Mouse (Mus musculus) erythroblast, embryonic 14.5 days (primary cell): ENCODE data around the gene Oprm1. TPM values are rescaled to one million over a fixed set of nuclear protein-coding genes. Genes with fewer than 3 reads are reported as not detected.

Experiments used
- H3K27me3 ChIP-seq: 2 replicates; pipeline ENCODE4 v1.6.1; 2012; ENCODE audit warnings: inconsistent platforms; ENCODE audit not compliant: control insufficient read depth
- H3K36me3 ChIP-seq: 2 replicates; pipeline ENCODE4 v1.6.1; 2012; ENCODE audit warnings: mild to moderate bottlenecking, inconsistent platforms; ENCODE audit not compliant: control insufficient read depth
- H3K4me1 ChIP-seq: 2 replicates; pipeline ENCODE4 v1.6.1; 2012; ENCODE audit warnings: inconsistent platforms; ENCODE audit not compliant: control insufficient read depth
- H3K4me3 ChIP-seq: replicated peaks from 2 replicates; pipeline ENCODE3; 2012; ENCODE audit warnings: moderate library complexity, mild to moderate bottlenecking, inconsistent platforms
- H3K9me3 ChIP-seq: 2 replicates; pipeline ENCODE4 v1.6.1; 2012; ENCODE audit warnings: low read length, inconsistent platforms, mixed read lengths; ENCODE audit not compliant: control insufficient read depth
- GATA1 ChIP-seq: IDR thresholded peaks from 2 replicates; pipeline ENCODE4 v1.6.1; 2012; ENCODE audit warnings: low read length, inconsistent platforms, mixed read lengths
- TAL1 ChIP-seq: IDR thresholded peaks from 3 replicates; pipeline ENCODE4 v1.6.1; 2012; ENCODE audit warnings: low read length, inconsistent platforms, mixed read lengths
- polyA plus RNA-seq: library from polyadenylated mRNA; stranded (reverse); fragments of >175 nt; gene quantifications from 2 replicates; pipeline ENCODE4 v1.2.3, GENCODE M21; 2012

The Oprm1 gene
- polyA plus RNA-seq, 1 experiment: not detected

DNA sequence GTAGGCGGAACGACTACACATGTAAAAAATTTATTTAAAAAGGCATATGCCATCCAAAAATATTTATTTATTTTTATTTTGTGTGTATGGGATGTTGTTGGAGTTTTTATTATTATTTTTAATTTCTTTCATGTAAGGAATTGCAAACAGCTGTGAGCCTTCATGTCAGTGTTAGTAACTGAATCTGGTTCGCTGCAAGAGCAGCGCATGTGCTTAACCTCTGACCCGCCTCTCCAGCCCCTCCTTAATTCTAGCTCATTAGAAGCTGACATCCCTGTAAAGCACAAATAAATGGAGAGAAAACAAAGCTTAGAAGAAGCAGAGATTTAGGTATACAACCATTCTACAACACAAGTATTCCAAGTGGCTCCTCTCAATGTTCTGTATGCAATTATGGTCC is 285.6 kb downstream of the Oprm1 start:
- Histone ChIP-seq H3K4me1 (no peaks in the 10 kb centered on the region), H3K4me3 (no peak overlapping the region), H3K36me3 (no peaks in the 10 kb centered on the region), H3K9me3 (no peaks in the 10 kb centered on the region), H3K27me3 (no peaks in the 10 kb centered on the region)
- TF ChIP-seq TAL1 (no peak), GATA1 (no peak)

DNA sequence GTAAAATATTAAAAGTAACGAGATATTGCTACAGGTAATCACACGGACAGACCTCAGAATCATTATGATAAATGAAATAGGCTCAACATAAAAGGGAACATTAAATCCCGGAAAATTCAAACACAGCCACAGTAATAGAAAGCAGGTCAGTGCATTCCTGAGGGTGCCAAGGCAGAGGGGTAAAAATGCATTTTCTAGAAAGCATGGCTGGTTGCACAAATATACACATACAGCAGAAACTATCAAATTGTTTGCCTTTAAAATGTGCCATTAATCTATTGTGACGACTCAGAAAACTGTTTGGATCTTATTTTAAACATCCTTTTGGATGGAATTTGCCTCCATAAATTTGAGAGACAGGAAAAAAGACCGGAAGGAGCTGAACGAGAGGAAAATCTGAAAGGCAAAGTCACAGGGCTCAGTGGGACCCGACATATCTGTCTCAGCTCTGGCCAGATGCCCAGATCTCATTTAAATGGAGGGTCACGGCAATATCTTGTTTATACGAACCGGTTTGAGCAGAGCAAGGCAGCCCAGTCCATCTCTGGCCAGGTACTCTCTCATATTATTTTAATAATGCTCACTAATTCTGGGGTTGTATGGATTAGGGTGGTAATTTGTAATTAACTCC is 289.1 kb downstream of the Oprm1 start:
- Histone ChIP-seq H3K36me3 (no peaks in the 10 kb centered on the region), H3K27me3 (no peaks in the 10 kb centered on the region), H3K4me3 (no peak overlapping the region), H3K4me1 (no peaks in the 10 kb centered on the region), H3K9me3 (no peaks in the 10 kb centered on the region)
- TF ChIP-seq GATA1: no peak
- no peak for TF ChIP-seq TAL1

DNA sequence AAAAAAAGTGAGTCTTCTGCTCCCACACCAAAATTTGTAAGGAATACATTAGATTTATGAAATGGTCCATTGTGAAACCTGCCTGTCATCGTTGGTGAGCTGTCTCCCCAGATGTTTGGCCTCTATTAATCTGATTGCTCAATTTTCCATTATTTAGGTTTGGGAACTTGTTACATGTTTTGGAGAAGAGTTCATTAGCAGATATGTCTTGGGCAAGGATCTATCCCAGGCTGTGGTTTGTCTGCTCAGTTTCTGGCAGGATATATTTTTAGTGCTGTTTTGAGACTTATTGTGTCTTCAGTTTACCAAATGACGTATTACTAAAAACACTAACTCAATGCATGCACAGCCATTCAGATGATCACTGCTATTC is 289.6 kb downstream of the Oprm1 start:
- Histone ChIP-seq H3K4me3 (no peak overlapping the region), H3K4me1 (no peaks in the 10 kb centered on the region), H3K9me3 (no peaks in the 10 kb centered on the region), H3K27me3 (no peaks in the 10 kb centered on the region), H3K36me3 (no peaks in the 10 kb centered on the region)
- no peak for TF ChIP-seq GATA1
- no peak for TF ChIP-seq TAL1

- no peaks in the 10 kb centered on the region for H3K27me3 ChIP-seq
- H3K9me3 ChIP-seq: no peaks in the 10 kb centered on the region
- H3K4me1 ChIP-seq: no peaks in the 10 kb centered on the region
- H3K4me3 ChIP-seq: no peak overlapping the region
- H3K36me3 ChIP-seq: no peaks in the 10 kb centered on the region
- no peak for TF ChIP-seq TAL1
- TF ChIP-seq GATA1: no peak
These were observed 291.6 kb downstream of the Oprm1 start for GRCm38 (mm10) chr10:7049901-7050300.

- H3K9me3 ChIP-seq: no peaks in the 10 kb centered on the region
- no peaks in the 10 kb centered on the region for H3K27me3 ChIP-seq
- no peak within 1 kb of the TSS for H3K4me3 ChIP-seq
- no peaks in the 10 kb centered on the region for H3K4me1 ChIP-seq
- no peaks in the 10 kb centered on the region for H3K36me3 ChIP-seq
- TF ChIP-seq TAL1 (no peak), GATA1 (no peak)
These were observed 294.2 kb downstream of the Oprm1 start, which contains the start of gene Ipcef1 for GRCm38 (mm10) chr10:7052315-7053017. Gene Ipcef1, minus strand, starts transcription at chr10:7052478.

DNA sequence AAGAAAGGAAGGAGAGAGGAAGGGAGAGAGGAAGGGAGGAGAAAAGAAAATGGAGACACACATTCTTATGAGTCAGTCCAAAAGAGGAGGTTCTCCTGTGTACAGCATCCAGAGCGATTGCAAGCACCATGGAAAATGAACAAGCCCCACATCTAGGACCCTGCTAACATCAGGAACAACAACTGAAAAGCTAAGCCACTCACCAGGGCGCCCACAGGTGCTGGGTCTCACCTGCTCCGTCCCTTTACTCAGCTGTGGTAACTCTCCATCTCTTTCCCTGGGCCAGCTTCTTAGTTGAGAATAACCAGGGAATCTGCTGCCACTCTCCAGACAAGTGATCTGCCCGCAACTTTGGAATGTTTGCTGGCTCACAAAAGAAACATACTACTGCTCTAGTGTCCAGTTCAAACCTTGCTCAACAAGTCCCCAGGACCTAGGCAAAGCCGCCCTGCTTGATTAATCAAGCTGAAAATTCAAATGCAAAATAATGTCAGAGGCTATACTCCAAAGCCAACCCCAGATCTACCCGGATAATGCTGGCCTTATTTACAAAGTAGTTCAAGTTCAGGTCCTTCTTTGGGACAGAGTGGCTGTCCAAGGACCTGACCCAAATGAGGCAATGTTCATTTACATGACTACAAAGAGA is 296.4 kb downstream of the Oprm1 start:
- TF ChIP-seq TAL1: no peak
- no peak for TF ChIP-seq GATA1
- Histone ChIP-seq H3K9me3 (no peaks in the 10 kb centered on the region), H3K27me3 (no peaks in the 10 kb centered on the region), H3K4me1 (no peaks in the 10 kb centered on the region), H3K36me3 (no peaks in the 10 kb centered on the region), H3K4me3 (no peak overlapping the region)

DNA sequence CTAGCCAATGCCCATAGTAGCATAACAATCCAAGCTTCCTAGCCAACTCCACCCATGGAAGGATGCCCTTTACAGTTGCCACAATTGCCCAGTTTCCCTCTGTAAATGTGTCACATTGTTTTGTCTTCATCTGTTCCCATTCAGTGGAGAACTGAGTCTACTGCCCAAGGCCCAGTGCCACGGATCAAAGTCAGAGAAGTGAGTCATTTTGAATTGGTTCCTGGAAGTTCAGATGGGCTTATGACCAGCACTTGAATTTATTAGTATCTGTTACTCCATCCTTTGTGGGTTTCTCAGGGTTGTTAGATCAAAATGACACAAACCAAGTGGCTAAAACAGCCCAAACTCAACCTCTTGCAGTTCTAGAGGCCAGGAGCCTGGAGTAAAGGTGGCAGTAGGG is 299.2 kb downstream of the Oprm1 start:
- Histone ChIP-seq H3K4me1 (no peaks in the 10 kb centered on the region), H3K4me3 (no peak overlapping the region), H3K9me3 (no peaks in the 10 kb centered on the region), H3K36me3 (no peaks in the 10 kb centered on the region), H3K27me3 (no peaks in the 10 kb centered on the region)
- TF ChIP-seq GATA1: no peak
- no peak for TF ChIP-seq TAL1

GRCm38 (mm10) chr10:7060326-7060725 is 302.0 kb downstream of the Oprm1 start:
- no peaks in the 10 kb centered on the region for H3K4me1 ChIP-seq
- TF ChIP-seq GATA1 (no peak), TAL1 (no peak)
- H3K4me3 ChIP-seq: no peak overlapping the region
- H3K9me3 ChIP-seq: no peaks in the 10 kb centered on the region
- H3K27me3 ChIP-seq: no peaks in the 10 kb centered on the region
- no peaks in the 10 kb centered on the region for H3K36me3 ChIP-seq

GRCm38 (mm10) chr10:7062993-7063392 is 304.7 kb downstream of the Oprm1 start:
- TF ChIP-seq TAL1: no peak
- no peak for TF ChIP-seq GATA1

More at GRCm38 (mm10) chr10:7062993-7063392, 304.7 kb downstream of the Oprm1 start:
- Histone ChIP-seq H3K4me3 (no peak overlapping the region), H3K9me3 (no peaks in the 10 kb centered on the region), H3K4me1 (no peaks in the 10 kb centered on the region), H3K27me3 (no peaks in the 10 kb centered on the region), H3K36me3 (no peaks in the 10 kb centered on the region)
